Mouse (Mus musculus) heart, embryonic 14.5 days (tissue): Measurements from ENCODE around the gene Strip2. TPM values are rescaled to one million over a fixed set of nuclear protein-coding genes. Genes with fewer than 3 reads are reported as not detected.

Experiments
- ATAC-seq: fragments of 200-750 bp; cut with Nextera tagmentation; 2 replicates; pipeline ENCODE4 v1.8.0; 2017; ENCODE audit warnings: low read depth, moderate TSS enrichment; ENCODE audit not compliant: insufficient number of reproducible peaks, insufficient read depth, low FRiP score
- H3K27ac ChIP-seq, 2 experiments: fragments of 200-500 bp in 1 of 2; fragments of 300-500 bp in 1 of 2; sonication (generic) in 1 of 2; replicated peaks in 1 of 2; 2 replicates each; pipeline ENCODE4 v1.5.1; 2012 to 2014; ENCODE audit warnings: low read depth in 2 of 2, low read length in 2 of 2, control low read depth in 1 of 2, mild to moderate bottlenecking in 1 of 2, mixed read lengths in 1 of 2; ENCODE audit not compliant: control insufficient read depth in 1 of 2, insufficient read depth in 1 of 2
- H3K27me3 ChIP-seq: fragments of 300-500 bp; sonication (generic); 2 replicates; pipeline ENCODE4 v1.6.1; 2014; ENCODE audit warnings: mild to moderate bottlenecking, low read length, control low read depth; ENCODE audit not compliant: control insufficient read depth, insufficient read depth
- H3K36me3 ChIP-seq: fragments of 300-500 bp; sonication (generic); 2 replicates; pipeline ENCODE4 v1.6.1; 2014; ENCODE audit warnings: mild to moderate bottlenecking, control low read depth, low read length, mixed read lengths; ENCODE audit not compliant: control insufficient read depth, insufficient read depth
- H3K4me1 ChIP-seq, 2 experiments: fragments of 200-500 bp in 1 of 2; fragments of 300-500 bp in 1 of 2; sonication (generic) in 1 of 2; 2 replicates each; pipeline ENCODE4 v1.6.1; 2012 to 2014; ENCODE audit warnings: low read length in 2 of 2, control low read depth in 1 of 2, mixed read lengths in 1 of 2; ENCODE audit not compliant: control insufficient read depth in 2 of 2, insufficient read depth in 2 of 2
- H3K4me2 ChIP-seq: fragments of 300-500 bp; sonication (generic); 2 replicates; pipeline ENCODE4 v1.6.1; 2014; ENCODE audit warnings: mild to moderate bottlenecking, low read length
- H3K4me3 ChIP-seq, 2 experiments: fragments of 200-500 bp in 1 of 2; fragments of 300-500 bp in 1 of 2; sonication (generic) in 1 of 2; 2 replicates each; pipeline ENCODE4 v1.5.1; 2012 to 2014; ENCODE audit warnings: low read length in 2 of 2, mild to moderate bottlenecking in 2 of 2, control low read depth in 1 of 2, low read depth in 1 of 2, moderate library complexity in 1 of 2; ENCODE audit not compliant: control insufficient read depth in 1 of 2, insufficient read depth in 1 of 2
- H3K9ac ChIP-seq: fragments of 300-500 bp; sonication (generic); 2 replicates; pipeline ENCODE4 v1.6.1; 2014; ENCODE audit warnings: mild to moderate bottlenecking, low read length
- H3K9me3 ChIP-seq: fragments of 300-500 bp; sonication (generic); 2 replicates; pipeline ENCODE4 v1.6.1; 2016; ENCODE audit warnings: low read length, control low read depth; ENCODE audit not compliant: control insufficient read depth
- WGBS: fragments of 180-500 bp; shearing (Covaris S2); extraction: QIAGEN DNeasy Blood & Tissue Kit; methylation state at CpG from one replicate; pipeline ENCODE4 v1.1.7; 2014; 5-methylcytosine and 5-hydroxymethylcytosine counted together
- polyA plus RNA-seq: library from polyadenylated mRNA; unstranded; fragments of >200 nt; fragmentation: Nextera tagmentation; extraction: Ambion mirVana; gene quantifications from 2 replicates; pipeline ENCODE4 v1.2.1, GENCODE M21; 2014

Strip2 gene
- polyA plus RNA-seq, 1 experiment from 2014 or later: 67.0 TPM

- Histone ChIP-seq H3K9ac (no peak overlapping the region), H3K4me2 (no peak overlapping the region), H3K27me3 (peaks cover 3% of the 10 kb centered on the region; the same call in 1 of the 2 replicates), H3K36me3 (no peaks in the 10 kb centered on the region), H3K4me3 (no peak overlapping the region), H3K9me3 (no peaks in the 10 kb centered on the region), H3K27ac (no peak overlapping the region), H3K4me1 (no peaks in the 10 kb centered on the region)
- no peak for ATAC-seq
These were observed 65.0 kb downstream of the Strip2 start for GRCm38 (mm10) chr6:29981797-29982196.

GRCm38 (mm10) chr6:29985058-29985498 is 68.3 kb downstream of the Strip2 start:
- no peaks in the 10 kb centered on the region for H3K4me1 ChIP-seq
- peak overlapping the region in 1 of 2 experiments; percentile 20; a peak in 1 of 4 replicates for H3K27ac ChIP-seq
- peak overlapping the region; percentile 97 for H3K4me2 ChIP-seq
- WGBS: under 1% methylated on average over 37 of the region's 37 CpGs
- peak overlapping the region; percentile 69 for H3K9ac ChIP-seq
- H3K36me3 ChIP-seq: no peaks in the 10 kb centered on the region
- peak overlapping the region; percentile 54 to 61 for H3K4me3 ChIP-seq
- H3K9me3 ChIP-seq: no peaks in the 10 kb centered on the region
- peaks cover 3% of the 10 kb centered on the region; the same call in 1 of the 2 replicates for H3K27me3 ChIP-seq
- peak; percentile 73 for ATAC-seq

- peak overlapping the region; percentile 54 to 61 for H3K4me3 ChIP-seq
- peak overlapping the region in 1 of 2 experiments; percentile 20; a peak in 1 of 4 replicates for H3K27ac ChIP-seq
- WGBS: under 1% methylated on average over 14 of the region's 14 CpGs
These were observed 68.7 kb downstream of the Strip2 start for GRCm38 (mm10) chr6:29985504-29985903.

GRCm38 (mm10) chr6:29985986-29986385 is 69.2 kb downstream of the Strip2 start:
- Histone ChIP-seq H3K27ac (no peak overlapping the region), H3K4me3 (peak overlapping the region in 1 of 2 experiments; percentile 61; a peak in 1 of 4 replicates), H3K27me3 (peaks cover 3% of the 10 kb centered on the region; the same call in 1 of the 2 replicates), H3K36me3 (no peaks in the 10 kb centered on the region), H3K4me1 (no peaks in the 10 kb centered on the region), H3K9me3 (no peaks in the 10 kb centered on the region), H3K9ac (peak overlapping the region; percentile 69; the same call in 1 of the 2 replicates), H3K4me2 (peak overlapping the region; percentile 97)
- ATAC-seq: no peak
- 44% methylated on average over 6 of the region's 6 CpGs for WGBS

More at GRCm38 (mm10) chr6:29985504-29985903, 68.7 kb downstream of the Strip2 start:
- Histone ChIP-seq H3K4me1 (no peaks in the 10 kb centered on the region), H3K4me2 (peak overlapping the region; percentile 97), H3K36me3 (no peaks in the 10 kb centered on the region), H3K27me3 (peaks cover 3% of the 10 kb centered on the region; the same call in 1 of the 2 replicates), H3K9me3 (no peaks in the 10 kb centered on the region), H3K9ac (peak overlapping the region; percentile 69)
- no peak for ATAC-seq

- 55% methylated on average over 3 of the region's 3 CpGs for WGBS
- Histone ChIP-seq H3K36me3 (no peaks in the 10 kb centered on the region), H3K27me3 (peaks cover 3% of the 10 kb centered on the region; the same call in 1 of the 2 replicates), H3K4me1 (no peaks in the 10 kb centered on the region), H3K27ac (no peak overlapping the region), H3K9ac (no peak overlapping the region), H3K4me2 (no peak overlapping the region), H3K9me3 (no peaks in the 10 kb centered on the region), H3K4me3 (no peak overlapping the region)
- ATAC-seq: no peak
These were observed 70.4 kb downstream of the Strip2 start for GRCm38 (mm10) chr6:29987246-29987645.

- Histone ChIP-seq H3K9me3 (no peaks in the 10 kb centered on the region), H3K27ac (no peak overlapping the region), H3K4me3 (no peak overlapping the region), H3K36me3 (no peaks in the 10 kb centered on the region), H3K4me2 (no peak overlapping the region), H3K27me3 (no peaks in the 10 kb centered on the region), H3K4me1 (no peaks in the 10 kb centered on the region; a peak in 1 of 4 replicates), H3K9ac (no peak overlapping the region)
- 66% methylated on average over 9 of the region's 9 CpGs for WGBS
- ATAC-seq: no peak
These were observed 81.3 kb downstream of the Strip2 start for GRCm38 (mm10) chr6:29998140-29998539.

DNA sequence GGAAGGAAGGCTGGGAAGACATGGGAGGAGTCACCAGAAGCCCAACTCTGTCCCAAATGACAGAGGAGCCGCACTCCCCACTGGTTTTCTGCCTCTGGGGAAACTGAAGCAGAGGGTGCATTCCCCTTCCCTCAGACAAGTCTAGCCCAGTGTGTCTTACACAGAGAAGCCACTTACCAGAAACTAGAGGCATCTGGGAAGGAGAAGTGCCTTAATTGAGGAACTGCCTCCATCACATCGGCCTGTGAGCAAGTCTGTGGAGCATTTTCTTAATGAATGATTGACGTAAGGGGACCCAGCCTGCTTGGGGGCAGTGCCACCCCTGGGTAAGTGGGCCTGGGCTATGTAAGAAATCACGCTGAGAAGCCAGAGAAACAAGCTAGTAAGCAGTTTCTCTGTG is 82.0 kb downstream of the Strip2 start:
- WGBS: 66% methylated on average over 4 of the region's 4 CpGs
- Histone ChIP-seq H3K4me2 (no peak overlapping the region), H3K36me3 (no peaks in the 10 kb centered on the region), H3K4me3 (no peak overlapping the region), H3K27me3 (no peaks in the 10 kb centered on the region), H3K27ac (no peak overlapping the region), H3K9me3 (no peaks in the 10 kb centered on the region), H3K9ac (no peak overlapping the region), H3K4me1 (no peaks in the 10 kb centered on the region; a peak in 1 of 4 replicates)
- ATAC-seq: no peak

DNA sequence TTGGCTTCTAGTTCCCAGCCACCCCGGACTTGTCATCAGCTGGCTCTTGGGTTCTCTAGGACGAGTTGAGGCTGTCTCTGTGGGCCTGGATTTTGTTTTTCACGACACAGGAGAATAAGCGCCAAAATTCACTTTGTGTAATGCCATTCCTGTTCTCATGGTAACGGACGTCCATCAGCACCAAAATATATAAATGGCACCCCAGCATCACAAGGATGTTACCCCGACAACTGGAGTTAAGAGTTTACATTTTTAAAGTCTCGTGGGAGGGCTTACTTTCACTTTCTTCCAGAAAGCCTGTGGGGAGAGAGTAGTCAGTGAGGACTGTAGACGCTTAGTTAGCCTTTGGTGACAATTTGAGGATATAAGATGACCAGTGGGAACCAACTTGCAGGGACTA is 85.8 kb downstream of the Strip2 start:
- no peak overlapping the region for H3K27ac ChIP-seq
- H3K36me3 ChIP-seq: no peaks in the 10 kb centered on the region
- H3K27me3 ChIP-seq: no peaks in the 10 kb centered on the region
- no peak overlapping the region for H3K9ac ChIP-seq
- H3K4me2 ChIP-seq: no peak overlapping the region
- ATAC-seq: no peak
- H3K9me3 ChIP-seq: no peaks in the 10 kb centered on the region
- WGBS: 68% methylated on average over 9 of the region's 9 CpGs
- H3K4me3 ChIP-seq: no peak overlapping the region
- H3K4me1 ChIP-seq: no peaks in the 10 kb centered on the region; a peak in 1 of 4 replicates
